Mouse (Mus musculus): ENCODE measurements at regions not wholly inside any gene's neighbourhood (a gene's known extent, or its start where the extent isn't known, plus 50 kb on each side); places are given as distances from the start of the nearest gene placed in this dataset.

DNA sequence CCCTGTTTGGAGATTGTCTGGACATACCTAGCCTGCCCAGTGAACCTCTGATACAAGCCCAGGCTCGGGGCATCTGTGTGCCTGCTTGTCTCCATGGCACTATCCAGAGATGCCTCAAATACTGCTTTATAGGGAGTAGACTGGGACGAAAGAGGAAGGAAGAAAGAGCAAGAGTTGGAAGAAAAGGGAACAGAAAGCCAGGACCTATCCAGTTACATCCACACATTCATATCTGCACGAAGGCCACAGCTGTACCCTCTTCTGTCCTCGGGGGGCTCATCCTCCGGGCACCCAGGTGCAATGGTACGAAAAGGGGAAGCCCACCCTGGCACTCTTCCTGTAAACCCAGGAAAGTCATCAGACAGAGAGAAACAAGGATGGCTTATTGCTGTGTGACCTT, 129.3 kb downstream of the Sall1 start:
- H3K36me3 ChIP-seq (ENCODE audit: insufficient read depth, low read length) = no peaks in the 10 kb centered on the region
- no peak overlapping the region for H3K9ac ChIP-seq (replicated peaks; ENCODE audit: low read length)
- no peaks in the 10 kb centered on the region for H3K4me1 ChIP-seq (ENCODE audit: insufficient read depth, low read length)
- ATAC-seq (ENCODE audit: low FRiP score, low TSS enrichment) = no peak
- no peak overlapping the region for H3K4me2 ChIP-seq (replicated peaks; ENCODE audit: low read depth, low read length)
- H3K27me3 ChIP-seq (ENCODE audit: insufficient read depth, low read length) = no peaks in the 10 kb centered on the region
- WGBS = 80% methylated on average over 6 of the region's 6 CpGs
- H3K27ac ChIP-seq (ENCODE audit: low read length) = no peak overlapping the region
- no peak overlapping the region for H3K4me3 ChIP-seq (ENCODE audit: low read length)
- H3K9me3 ChIP-seq (ENCODE audit: low read length) = no peaks in the 10 kb centered on the region

- Histone ChIP-seq H3K4me2 (replicated peaks; ENCODE audit: low read depth, low read length) (no peak overlapping the region), H3K4me1 (ENCODE audit: insufficient read depth, low read length) (no peaks in the 10 kb centered on the region), H3K36me3 (ENCODE audit: insufficient read depth, low read length) (no peaks in the 10 kb centered on the region), H3K4me3 (ENCODE audit: low read length) (no peak overlapping the region), H3K27ac (ENCODE audit: low read length) (no peak overlapping the region), H3K27me3 (ENCODE audit: insufficient read depth, low read length) (no peaks in the 10 kb centered on the region), H3K9me3 (ENCODE audit: low read length) (no peaks in the 10 kb centered on the region), H3K9ac (replicated peaks; ENCODE audit: low read length) (no peak overlapping the region)
- no peak for ATAC-seq (ENCODE audit: low FRiP score, low TSS enrichment)
- WGBS = 63% methylated on average over 6 of the region's 6 CpGs
Measured at GRCm38 (mm10) chr8:88914190-88914589, 129.8 kb downstream of the Sall1 start.

GRCm38 (mm10) chr8:88906244-88906643, 137.7 kb downstream of the Sall1 start:
- H3K4me3 ChIP-seq (ENCODE audit: low read length) = no peak overlapping the region
- 88% methylated on average over 6 of the region's 6 CpGs for WGBS

GRCm38 (mm10) chr8:88903094-88903493, 140.9 kb downstream of the Sall1 start:
- H3K4me3 ChIP-seq (ENCODE audit: low read length) = no peak overlapping the region
- H3K4me1 ChIP-seq (ENCODE audit: insufficient read depth, low read length) = peaks cover 7% of the 10 kb centered on the region; the same call in 1 of the 2 replicates
- no peak overlapping the region for H3K9ac ChIP-seq (replicated peaks; ENCODE audit: low read length)
- no peak for ATAC-seq (ENCODE audit: low FRiP score, low TSS enrichment)
- H3K27ac ChIP-seq (ENCODE audit: low read length) = no peak overlapping the region
- no peaks in the 10 kb centered on the region for H3K36me3 ChIP-seq (ENCODE audit: insufficient read depth, low read length)
- H3K9me3 ChIP-seq (ENCODE audit: low read length) = no peaks in the 10 kb centered on the region
- H3K27me3 ChIP-seq (ENCODE audit: insufficient read depth, low read length) = no peaks in the 10 kb centered on the region
- WGBS = 39% methylated on average over 12 of the region's 12 CpGs
- no peak overlapping the region for H3K4me2 ChIP-seq (replicated peaks; ENCODE audit: low read depth, low read length)

More at GRCm38 (mm10) chr8:88906244-88906643, 137.7 kb downstream of the Sall1 start:
- ATAC-seq (ENCODE audit: low FRiP score, low TSS enrichment) = no peak
- no peak overlapping the region for H3K27ac ChIP-seq (ENCODE audit: low read length)
- no peaks in the 10 kb centered on the region for H3K9me3 ChIP-seq (ENCODE audit: low read length)
- H3K9ac ChIP-seq (replicated peaks; ENCODE audit: low read length) = no peak overlapping the region
- no peak overlapping the region for H3K4me2 ChIP-seq (replicated peaks; ENCODE audit: low read depth, low read length)
- H3K27me3 ChIP-seq (ENCODE audit: insufficient read depth, low read length) = no peaks in the 10 kb centered on the region
- peaks cover 7% of the 10 kb centered on the region; the same call in 1 of the 2 replicates for H3K4me1 ChIP-seq (ENCODE audit: insufficient read depth, low read length)
- no peaks in the 10 kb centered on the region for H3K36me3 ChIP-seq (ENCODE audit: insufficient read depth, low read length)

DNA sequence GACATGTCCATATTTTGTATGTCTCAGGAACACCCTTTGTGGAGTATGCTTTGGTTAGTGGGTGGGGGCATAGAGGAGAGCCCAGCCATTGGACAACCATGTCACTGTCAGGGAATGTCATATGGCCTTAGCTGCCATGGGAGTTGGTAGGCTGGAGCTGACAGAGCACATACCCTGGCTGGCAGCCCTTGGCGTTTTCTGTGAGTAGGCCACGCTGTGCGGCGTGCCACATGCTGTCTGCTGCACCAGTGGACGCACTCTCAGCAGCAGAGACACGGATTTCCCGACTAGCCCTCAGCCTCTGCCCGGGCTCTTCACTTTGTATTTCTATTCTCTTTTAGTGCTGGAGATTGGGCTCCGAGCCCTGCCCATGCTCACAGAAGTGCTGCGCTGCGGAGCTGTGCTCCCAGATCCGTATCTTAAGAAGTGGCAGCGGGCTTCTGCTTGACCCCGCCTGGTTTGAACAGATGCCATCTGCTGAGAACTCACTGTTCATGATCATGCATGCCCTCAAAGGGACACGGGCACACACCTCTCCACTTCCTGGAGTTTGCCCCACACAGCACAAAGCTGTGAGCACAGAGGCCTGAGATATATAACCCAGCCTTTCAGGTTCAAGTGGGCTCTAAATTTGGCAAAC, 160.1 kb downstream of the Sall1 start:
- Histone ChIP-seq H3K4me2 (replicated peaks; ENCODE audit: low read depth, low read length) (no peak overlapping the region), H3K9me3 (ENCODE audit: low read length) (no peaks in the 10 kb centered on the region; the same call in 1 of the 2 replicates), H3K27me3 (ENCODE audit: insufficient read depth, low read length) (no peaks in the 10 kb centered on the region), H3K4me1 (ENCODE audit: insufficient read depth, low read length) (no peaks in the 10 kb centered on the region), H3K9ac (replicated peaks; ENCODE audit: low read length) (no peak overlapping the region), H3K4me3 (ENCODE audit: low read length) (no peak overlapping the region), H3K27ac (ENCODE audit: low read length) (no peak overlapping the region), H3K36me3 (ENCODE audit: insufficient read depth, low read length) (no peaks in the 10 kb centered on the region)
- WGBS = 85% methylated on average over 15 of the region's 15 CpGs
- no peak for ATAC-seq (ENCODE audit: low FRiP score, low TSS enrichment)

DNA sequence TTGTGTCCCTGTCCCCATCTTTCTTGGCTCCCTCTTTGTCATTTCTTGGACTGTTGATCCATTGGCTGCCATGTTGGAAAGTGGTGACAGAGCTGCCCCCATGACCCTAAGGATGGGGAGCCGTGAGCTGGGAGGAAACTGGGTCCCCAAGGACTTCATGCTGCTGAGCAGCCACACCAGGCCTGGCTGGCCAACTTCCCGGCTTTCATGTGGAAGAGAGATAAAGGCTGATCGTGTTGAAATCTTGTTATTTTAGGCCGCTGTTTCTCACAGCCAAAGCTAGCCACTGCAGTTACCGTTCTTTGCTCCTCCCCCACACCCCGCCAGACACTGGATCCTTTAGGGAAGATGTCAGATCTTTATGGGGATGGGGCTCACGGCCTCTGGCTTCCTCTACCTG, 164.1 kb downstream of the Sall1 start:
- Histone ChIP-seq H3K27ac (ENCODE audit: low read length) (no peak overlapping the region), H3K4me1 (ENCODE audit: insufficient read depth, low read length) (no peaks in the 10 kb centered on the region), H3K9me3 (ENCODE audit: low read length) (no peaks in the 10 kb centered on the region; the same call in 1 of the 2 replicates), H3K9ac (replicated peaks; ENCODE audit: low read length) (no peak overlapping the region), H3K4me2 (replicated peaks; ENCODE audit: low read depth, low read length) (no peak overlapping the region), H3K27me3 (ENCODE audit: insufficient read depth, low read length) (peaks cover 4% of the 10 kb centered on the region), H3K4me3 (ENCODE audit: low read length) (no peak overlapping the region), H3K36me3 (ENCODE audit: insufficient read depth, low read length) (no peaks in the 10 kb centered on the region)
- 28% methylated on average over 7 of the region's 7 CpGs for WGBS
- no peak for ATAC-seq (ENCODE audit: low FRiP score, low TSS enrichment)

GRCm38 (mm10) chr8:88877921-88878320, 166.0 kb downstream of the Sall1 start:
- Histone ChIP-seq H3K9me3 (ENCODE audit: low read length) (no peaks in the 10 kb centered on the region; the same call in 1 of the 2 replicates), H3K27me3 (ENCODE audit: insufficient read depth, low read length) (peaks cover 4% of the 10 kb centered on the region), H3K27ac (ENCODE audit: low read length) (no peak overlapping the region), H3K4me2 (replicated peaks; ENCODE audit: low read depth, low read length) (no peak overlapping the region), H3K4me3 (ENCODE audit: low read length) (no peak overlapping the region), H3K9ac (replicated peaks; ENCODE audit: low read length) (no peak overlapping the region), H3K4me1 (ENCODE audit: insufficient read depth, low read length) (no peaks in the 10 kb centered on the region), H3K36me3 (ENCODE audit: insufficient read depth, low read length) (no peaks in the 10 kb centered on the region)
- 37% methylated on average over 10 of the region's 10 CpGs for WGBS
- ATAC-seq (ENCODE audit: low FRiP score, low TSS enrichment) = 0 out of 2 replicates have a peak, but pooled peaks have one; percentile 27

DNA sequence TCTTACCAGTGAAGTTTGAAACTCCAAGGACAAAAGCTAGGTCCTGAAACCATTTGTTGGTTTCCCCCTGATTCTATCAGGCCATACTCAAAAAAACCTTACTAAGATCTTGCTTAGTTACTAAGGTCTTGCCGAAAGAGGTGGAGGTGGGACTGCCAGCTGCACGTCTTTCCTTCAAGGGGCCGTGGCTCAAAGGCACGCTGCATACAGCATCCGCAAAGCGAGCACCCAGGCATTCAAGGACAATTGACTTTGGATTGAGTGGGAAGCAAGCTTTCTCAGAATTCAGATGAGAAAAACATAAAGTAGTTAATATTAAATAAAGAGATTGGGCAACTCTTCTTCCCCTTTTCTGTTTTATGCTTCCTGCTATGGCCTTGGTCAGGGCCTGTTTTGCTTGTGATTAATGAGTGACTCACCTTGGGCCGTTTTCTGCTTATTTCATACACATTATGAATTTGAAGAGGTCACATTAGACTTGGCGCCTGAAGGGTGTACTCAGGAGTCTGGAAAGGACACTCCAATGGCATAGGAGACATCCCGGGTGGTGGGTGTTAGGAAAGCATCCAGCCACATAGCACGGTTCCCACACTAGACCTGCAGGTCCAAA, 166.1 kb downstream of the Cyld start:
- WGBS = 90% methylated on average over 10 of the region's 10 CpGs
- Histone ChIP-seq H3K27me3 (ENCODE audit: insufficient read depth, low read length) (no peaks in the 10 kb centered on the region), H3K27ac (ENCODE audit: low read length) (no peak overlapping the region), H3K4me3 (ENCODE audit: low read length) (no peak overlapping the region), H3K36me3 (ENCODE audit: insufficient read depth, low read length) (no peaks in the 10 kb centered on the region), H3K9ac (replicated peaks; ENCODE audit: low read length) (no peak overlapping the region), H3K4me1 (ENCODE audit: insufficient read depth, low read length) (no peaks in the 10 kb centered on the region), H3K9me3 (ENCODE audit: low read length) (peaks cover 10% of the 10 kb centered on the region; the same call in 1 of the 2 replicates), H3K4me2 (replicated peaks; ENCODE audit: low read depth, low read length) (no peak overlapping the region)
- ATAC-seq (ENCODE audit: low FRiP score, low TSS enrichment) = no peak

- Histone ChIP-seq H3K36me3 (ENCODE audit: insufficient read depth, low read length) (no peaks in the 10 kb centered on the region), H3K4me2 (replicated peaks; ENCODE audit: low read depth, low read length) (no peak overlapping the region), H3K4me3 (ENCODE audit: low read length) (no peak overlapping the region), H3K27me3 (ENCODE audit: insufficient read depth, low read length) (no peaks in the 10 kb centered on the region), H3K4me1 (ENCODE audit: insufficient read depth, low read length) (no peaks in the 10 kb centered on the region), H3K9ac (replicated peaks; ENCODE audit: low read length) (no peak overlapping the region), H3K9me3 (ENCODE audit: low read length) (peaks cover 3% of the 10 kb centered on the region; the same call in 1 of the 2 replicates), H3K27ac (ENCODE audit: low read length) (no peak overlapping the region)
- 68% methylated on average over 2 of the region's 2 CpGs for WGBS
- no peak for ATAC-seq (ENCODE audit: low FRiP score, low TSS enrichment)
Measured at GRCm38 (mm10) chr8:88857216-88857615, 160.4 kb downstream of the Cyld start.

GRCm38 (mm10) chr8:88853200-88853599, 156.4 kb downstream of the Cyld start:
- H3K9ac ChIP-seq (replicated peaks; ENCODE audit: low read length) = no peak overlapping the region
- no peaks in the 10 kb centered on the region for H3K27me3 ChIP-seq (ENCODE audit: insufficient read depth, low read length)
- H3K4me1 ChIP-seq (ENCODE audit: insufficient read depth, low read length) = no peaks in the 10 kb centered on the region
- ATAC-seq (ENCODE audit: low FRiP score, low TSS enrichment) = no peak
- no peak overlapping the region for H3K4me3 ChIP-seq (ENCODE audit: low read length)
- no peaks in the 10 kb centered on the region for H3K36me3 ChIP-seq (ENCODE audit: insufficient read depth, low read length)
- H3K9me3 ChIP-seq (ENCODE audit: low read length) = no peaks in the 10 kb centered on the region
- WGBS = 90% methylated on average over 8 of the region's 8 CpGs
- no peak overlapping the region for H3K4me2 ChIP-seq (replicated peaks; ENCODE audit: low read depth, low read length)
- H3K27ac ChIP-seq (ENCODE audit: low read length) = no peak overlapping the region

All from kidney, embryonic 16.5 days (tissue).